Mouse (Mus musculus) induced T-regulatory cell, adult 2 months (primary cell): ENCODE data around the gene Mob1b.

Experiments used
- DNase-seq: peaks from one replicate; pipeline ENCODE4 v3.0.0-alpha.2; 2012; ENCODE audit warnings: low read depth

Gene Mob1b

GRCm38 (mm10) chr5:88720116-88721002 lies at the start of gene Mob1b:
Gene Mob1b, plus strand, starts transcription at chr5:88720855.
- peak; percentile 96 for DNase-seq

DNA sequence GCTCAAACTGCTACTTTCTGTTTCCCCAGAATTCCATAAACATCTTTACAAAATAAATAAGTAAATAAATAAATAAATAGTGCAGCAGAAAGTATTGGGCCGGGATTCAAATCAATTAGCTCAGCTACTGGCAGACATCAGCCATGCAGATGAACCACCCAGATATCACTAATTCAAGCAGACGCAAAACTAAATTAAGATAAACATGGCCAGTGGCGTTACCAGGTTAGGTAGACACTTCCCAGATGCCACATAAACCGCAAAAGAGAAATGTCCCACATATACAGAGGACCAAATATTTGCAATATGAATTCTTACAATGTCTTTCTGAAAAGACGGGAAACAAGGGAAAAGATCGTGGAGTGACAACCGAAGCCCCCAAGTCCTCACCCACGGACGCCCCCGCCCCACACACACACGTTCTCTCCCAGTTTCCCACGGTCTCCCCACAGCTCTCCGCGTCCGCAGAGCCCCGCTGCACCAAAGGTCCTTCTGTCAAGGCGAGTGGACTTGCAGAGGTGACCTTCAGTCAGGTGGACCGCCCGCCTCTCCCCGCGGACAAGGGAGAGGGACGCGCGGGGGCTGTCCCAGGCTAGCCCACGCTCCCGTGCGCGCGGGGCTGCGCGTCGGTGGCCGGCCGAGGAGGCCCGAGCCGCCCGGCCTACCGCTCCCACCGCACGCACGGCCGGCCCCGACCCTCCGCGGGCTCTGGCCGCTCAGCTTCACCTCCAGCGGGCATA lies 45.8 kb upstream of the Mob1b start:
- no peak for DNase-seq

GRCm38 (mm10) chr5:88675443-88676387 lies 44.9 kb upstream of the Mob1b start, which contains the start of gene Grsf1:
Gene Grsf1, minus strand, starts transcription at chr5:88676171.
- peak; percentile 93 for DNase-seq

DNA sequence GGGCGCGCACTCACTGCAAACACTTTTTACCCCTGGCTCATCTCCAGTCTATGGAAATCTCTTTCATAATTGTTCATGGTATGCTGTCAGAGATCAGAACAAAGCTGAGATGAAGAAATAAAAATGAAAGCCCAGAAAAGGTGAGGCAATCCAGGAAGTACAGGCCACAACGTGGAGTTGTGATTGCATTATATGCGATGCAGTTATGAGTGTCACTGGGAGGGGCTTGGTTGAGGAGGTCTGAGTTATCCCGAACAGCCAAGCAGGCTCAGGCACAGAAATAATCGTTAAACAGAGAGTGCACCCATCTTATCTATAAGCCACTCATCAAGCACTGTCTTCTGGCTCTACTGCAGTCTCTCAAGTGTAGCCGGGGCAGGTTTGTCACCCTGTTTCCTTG lies 41.7 kb upstream of the Mob1b start:
- no peak for DNase-seq

- DNase-seq = no peak
Observed at GRCm38 (mm10) chr5:88679341-88679740, 41.3 kb upstream of the Mob1b start.

- no peak for DNase-seq
Observed at GRCm38 (mm10) chr5:88680567-88680966, 40.1 kb upstream of the Mob1b start.

DNA sequence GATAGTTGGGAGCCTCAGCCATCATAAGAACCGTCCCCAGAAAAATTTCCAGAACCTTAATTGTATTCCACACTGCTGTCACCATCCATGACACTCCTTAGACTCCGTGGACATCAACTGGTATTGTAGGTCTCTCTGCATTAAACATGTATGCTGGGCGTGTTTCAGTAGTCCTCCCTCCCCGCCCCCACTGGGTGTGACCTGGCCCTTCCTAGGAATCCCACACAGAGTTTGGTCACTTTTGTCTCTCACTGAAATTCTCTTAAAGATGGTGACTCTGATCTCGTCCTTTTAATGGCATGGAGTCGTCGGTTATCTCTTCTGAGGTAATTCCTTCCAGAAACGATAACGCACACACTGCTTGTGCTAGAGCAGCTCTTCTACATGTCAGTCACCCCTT lies 36.9 kb upstream of the Mob1b start:
- no peak for DNase-seq

DNA sequence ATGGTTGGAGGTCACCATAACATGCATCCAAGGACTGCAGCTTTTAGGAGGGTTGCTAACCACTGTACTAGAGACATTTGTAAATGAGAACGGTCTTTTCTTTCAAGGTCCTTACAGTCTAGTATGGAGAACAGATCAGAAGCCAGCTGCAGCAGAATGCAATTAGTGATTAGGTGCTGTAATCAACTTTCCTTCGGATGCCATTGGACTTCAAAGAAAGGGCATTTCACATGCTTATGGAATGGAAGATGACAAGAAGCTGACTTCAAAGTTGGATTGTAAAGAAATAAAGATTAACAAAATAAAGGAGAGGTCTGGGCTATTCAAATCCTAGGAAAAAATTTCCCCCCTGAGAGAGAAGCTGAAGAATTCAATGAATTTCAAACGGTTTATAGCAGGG lies 36.4 kb upstream of the Mob1b start:
- DNase-seq = no peak

- DNase-seq = no peak
Observed at GRCm38 (mm10) chr5:88685306-88685705, 35.3 kb upstream of the Mob1b start.

GRCm38 (mm10) chr5:88685745-88686299 lies 34.8 kb upstream of the Mob1b start:
- DNase-seq = peak; percentile 28

DNA sequence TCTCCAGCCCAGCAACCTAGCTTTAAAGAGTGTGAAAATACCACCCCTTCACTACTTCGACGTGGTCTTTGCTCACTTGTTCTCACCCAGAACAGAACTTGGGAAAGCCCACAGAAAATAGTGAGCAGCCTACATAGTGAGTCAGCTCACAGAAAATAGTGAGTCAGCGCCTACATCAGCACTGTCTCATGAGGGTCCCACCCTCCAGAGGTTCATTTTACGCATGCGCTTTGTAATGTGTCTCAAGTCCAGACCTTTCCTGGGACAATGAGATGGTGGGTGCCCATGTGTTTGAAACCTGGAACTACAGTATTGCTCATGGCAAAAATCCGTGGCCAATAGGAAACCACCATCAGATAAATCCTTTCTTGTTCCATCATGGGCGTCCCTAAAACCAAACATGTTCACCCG lies 32.7 kb upstream of the Mob1b start:
- DNase-seq = no peak

GRCm38 (mm10) chr5:88688583-88689187 lies 32.0 kb upstream of the Mob1b start:
- no peak for DNase-seq

GRCm38 (mm10) chr5:88689279-88689938 lies 31.2 kb upstream of the Mob1b start:
- peak; percentile 68 for DNase-seq

- DNase-seq = no peak
Observed at GRCm38 (mm10) chr5:88690681-88691505, 29.8 kb upstream of the Mob1b start.

GRCm38 (mm10) chr5:88691506-88692095 lies 29.1 kb upstream of the Mob1b start:
- no peak for DNase-seq

DNA sequence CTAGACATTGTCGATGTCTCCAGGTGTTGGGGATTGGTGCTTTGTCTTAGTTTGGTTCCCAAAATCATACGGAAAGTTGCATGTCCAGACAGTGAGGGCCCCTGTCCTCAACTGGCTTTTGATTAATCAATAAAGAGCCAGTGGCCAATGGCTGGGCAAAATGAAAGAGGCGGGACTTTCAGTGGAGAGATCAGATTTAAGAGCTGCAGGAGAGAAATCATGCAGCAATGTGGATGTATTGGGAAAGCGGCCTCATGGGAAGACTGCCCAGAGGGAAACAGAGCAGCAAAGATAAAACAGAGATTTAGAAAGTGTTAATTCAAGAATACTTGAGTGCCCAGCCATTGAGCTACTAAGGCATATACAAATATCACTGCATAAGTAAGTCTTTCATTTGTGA lies 28.1 kb upstream of the Mob1b start:
- no peak for DNase-seq

DNA sequence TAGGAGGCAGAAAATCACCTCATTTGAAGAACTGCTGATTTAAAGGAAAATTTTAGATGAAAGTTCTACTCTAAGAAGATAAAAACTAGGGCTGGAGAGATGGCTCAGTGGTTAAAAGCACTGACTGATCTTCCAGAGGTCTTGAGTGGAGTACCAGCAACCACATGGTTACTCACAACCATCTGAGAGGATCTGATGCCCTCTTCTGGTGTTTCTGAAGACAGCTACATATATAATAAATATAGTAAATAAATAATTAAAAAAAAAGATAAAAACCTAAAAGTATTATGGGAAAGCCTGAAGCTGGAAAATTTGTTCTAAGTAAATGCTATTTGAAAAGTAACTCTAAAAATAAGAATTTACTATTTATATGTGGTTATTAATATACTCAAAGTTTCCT lies 27.6 kb upstream of the Mob1b start:
- no peak for DNase-seq

- DNase-seq = no peak
Observed at GRCm38 (mm10) chr5:88697291-88697690, 23.4 kb upstream of the Mob1b start.

DNA sequence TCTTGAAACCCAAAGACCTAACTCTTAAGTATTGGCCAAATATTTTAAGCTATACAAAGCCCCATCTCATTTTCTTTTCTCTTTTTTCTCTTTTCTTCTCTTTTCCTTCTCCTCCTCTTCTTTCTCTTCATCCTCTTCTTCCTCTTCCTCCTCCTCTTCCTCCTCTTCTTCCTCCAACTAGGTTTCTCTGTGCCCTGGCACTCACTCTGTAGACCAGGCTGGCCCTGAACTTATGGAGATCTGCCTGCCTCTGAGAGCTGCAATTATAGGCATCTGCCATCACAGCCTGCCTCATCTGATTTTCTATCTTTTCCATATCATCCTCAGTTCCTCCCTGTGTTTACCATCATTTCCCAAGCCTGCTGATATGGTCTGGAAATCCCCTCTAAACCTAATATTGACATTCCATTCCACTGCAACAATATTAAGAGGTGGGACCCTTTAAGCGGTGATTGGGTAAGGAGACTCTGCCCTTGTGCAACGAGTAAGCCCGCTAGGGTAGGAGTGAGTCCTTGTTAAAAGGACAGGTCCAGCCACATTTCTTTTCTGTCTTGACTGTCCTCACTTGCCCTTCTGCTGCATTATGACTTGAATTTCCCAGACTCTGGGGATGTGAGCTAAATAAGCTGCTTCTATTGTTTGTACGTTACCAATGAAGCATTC lies 21.3 kb upstream of the Mob1b start:
- DNase-seq = no peak
